Mouse (Mus musculus): ENCODE results near the gene Rnase12. TPM values are rescaled to one million over a fixed set of nuclear protein-coding genes. Genes with fewer than 3 reads are reported as not detected.
"Not testable (repeated sequence)": the region's sequence is repeated elsewhere in the genome, so short reads cannot be mapped to it uniquely, and the experiment has no call there.

The Rnase12 gene
- polyA plus RNA-seq, 1 experiment from 2014 or later: 0.55 TPM

GRCm38 (mm10) chr14:51027387-51028155, 29.9 kb downstream of the Rnase12 start:
- no peak for ATAC-seq
- no peaks in the 10 kb centered on the region for H3K36me3 ChIP-seq (ENCODE audit: insufficient read depth, low read length)

DNA sequence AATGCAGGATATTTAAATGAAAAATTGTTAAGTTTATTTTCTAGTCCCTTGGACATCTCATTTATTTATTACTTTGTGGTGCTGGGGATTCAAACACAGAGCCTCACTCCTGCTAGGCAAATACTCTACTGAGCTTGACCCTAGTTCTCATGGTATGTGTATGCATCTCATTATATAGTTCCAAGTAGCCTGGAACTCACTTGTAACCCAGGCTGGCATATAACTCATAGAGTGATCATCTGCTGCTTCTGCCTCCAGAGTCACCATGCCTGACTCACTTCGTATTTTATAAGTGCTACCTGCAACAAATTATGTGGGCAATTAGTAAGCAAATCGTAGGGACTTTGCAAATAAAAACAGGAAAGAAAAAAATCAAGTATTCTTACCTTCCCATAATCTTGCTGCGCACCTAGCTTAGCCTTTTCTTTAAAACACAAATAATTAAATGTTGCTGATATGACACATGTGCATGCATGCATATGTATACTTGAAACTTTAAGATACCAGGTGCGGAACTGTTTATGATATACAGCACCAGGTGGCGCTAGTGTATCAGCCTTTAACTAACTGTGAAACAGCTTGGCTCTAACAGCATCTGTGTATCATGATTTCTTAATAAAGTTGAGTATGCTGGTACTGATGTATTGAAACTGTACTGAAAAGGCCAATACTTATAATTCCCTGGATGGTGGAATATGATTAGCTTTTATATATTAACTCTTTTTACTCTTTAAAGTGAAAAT, 30.9 kb downstream of the Rnase12 start:
- H3K27me3 ChIP-seq (replicated peaks; ENCODE audit: insufficient read depth, low read length): no peaks in the 10 kb centered on the region
- no peak overlapping the region for H3K4me3 ChIP-seq (ENCODE audit: low read depth, low read length)
- H3K27ac ChIP-seq (ENCODE audit: low read length): no peak overlapping the region
- no peaks in the 10 kb centered on the region for H3K9me3 ChIP-seq (ENCODE audit: low read length)
- DNase-seq (ENCODE audit: low spot score) (peak; percentile 89), ATAC-seq (peak; percentile 74)
- no peak overlapping the region for H3K4me2 ChIP-seq (replicated peaks; ENCODE audit: low read depth, low read length)
- 37% methylated on average over 5 of the region's 5 CpGs for WGBS
- TF ChIP-seq CTCF (IDR thresholded peaks at IDR 0.05) (peak; percentile 92), EP300 (IDR thresholded peaks at IDR 0.05) (no peak; the same call in 1 of the 2 replicates)
- no peak overlapping the region for H3K9ac ChIP-seq (replicated peaks; ENCODE audit: low read depth)
- no peaks in the 10 kb centered on the region for H3K4me1 ChIP-seq (ENCODE audit: insufficient read depth, low read depth, low read length)
- H3K36me3 ChIP-seq (ENCODE audit: insufficient read depth, low read length): no peaks in the 10 kb centered on the region

More at GRCm38 (mm10) chr14:51027387-51028155, 29.9 kb downstream of the Rnase12 start:
- TF ChIP-seq CTCF (IDR thresholded peaks at IDR 0.05): no peak
- TF ChIP-seq EP300 (IDR thresholded peaks at IDR 0.05): no peak
- no peaks in the 10 kb centered on the region for H3K27me3 ChIP-seq (replicated peaks; ENCODE audit: insufficient read depth, low read length)
- DNase-seq (ENCODE audit: low spot score): no peak
- no peaks in the 10 kb centered on the region for H3K4me1 ChIP-seq (ENCODE audit: insufficient read depth, low read depth, low read length)
- H3K27ac ChIP-seq (ENCODE audit: low read length): no peak overlapping the region
- H3K9ac ChIP-seq (replicated peaks; ENCODE audit: low read depth): no peak overlapping the region
- 48% methylated on average over 3 of the region's 3 CpGs for WGBS
- no peak overlapping the region for H3K4me3 ChIP-seq (ENCODE audit: low read depth, low read length)
- no peak overlapping the region for H3K4me2 ChIP-seq (replicated peaks; ENCODE audit: low read depth, low read length)
- no peaks in the 10 kb centered on the region for H3K9me3 ChIP-seq (ENCODE audit: low read length)

DNA sequence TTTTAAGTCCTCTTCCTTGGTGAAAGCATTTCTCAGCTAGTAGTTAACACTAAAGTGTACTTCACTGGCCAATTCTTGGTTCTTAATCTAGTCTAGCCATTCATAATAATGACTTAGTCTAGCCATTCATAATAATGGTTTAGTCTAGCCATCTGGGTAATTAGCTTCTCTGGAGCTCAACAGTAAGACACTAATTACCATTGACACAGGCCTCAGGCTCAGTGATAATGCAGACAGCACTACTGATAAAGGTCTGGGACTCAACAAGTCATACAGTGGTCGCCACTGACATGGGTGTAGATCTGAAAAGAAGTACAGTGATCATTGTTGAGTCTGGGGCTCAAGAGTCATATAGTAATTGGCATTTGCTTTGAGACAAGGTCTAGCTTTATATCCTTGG, 32.6 kb downstream of the Rnase12 start:
- Histone ChIP-seq H3K9me3 (ENCODE audit: low read length) (no peaks in the 10 kb centered on the region), H3K27ac (ENCODE audit: low read length) (no peak overlapping the region), H3K4me1 (ENCODE audit: insufficient read depth, low read depth, low read length) (no peaks in the 10 kb centered on the region), H3K4me3 (ENCODE audit: low read depth, low read length) (no peak overlapping the region), H3K4me2 (replicated peaks; ENCODE audit: low read depth, low read length) (no peak overlapping the region), H3K36me3 (ENCODE audit: insufficient read depth, low read length) (no peaks in the 10 kb centered on the region), H3K27me3 (replicated peaks; ENCODE audit: insufficient read depth, low read length) (no peaks in the 10 kb centered on the region), H3K9ac (replicated peaks; ENCODE audit: low read depth) (no peak overlapping the region)
- WGBS: 84% methylated on average over 1 of the region's 1 CpGs
- DNase-seq (ENCODE audit: low spot score) (no peak), ATAC-seq (no peak)
- no peak for TF ChIP-seq EP300 (IDR thresholded peaks at IDR 0.05)
- no peak for TF ChIP-seq CTCF (IDR thresholded peaks at IDR 0.05)

DNA sequence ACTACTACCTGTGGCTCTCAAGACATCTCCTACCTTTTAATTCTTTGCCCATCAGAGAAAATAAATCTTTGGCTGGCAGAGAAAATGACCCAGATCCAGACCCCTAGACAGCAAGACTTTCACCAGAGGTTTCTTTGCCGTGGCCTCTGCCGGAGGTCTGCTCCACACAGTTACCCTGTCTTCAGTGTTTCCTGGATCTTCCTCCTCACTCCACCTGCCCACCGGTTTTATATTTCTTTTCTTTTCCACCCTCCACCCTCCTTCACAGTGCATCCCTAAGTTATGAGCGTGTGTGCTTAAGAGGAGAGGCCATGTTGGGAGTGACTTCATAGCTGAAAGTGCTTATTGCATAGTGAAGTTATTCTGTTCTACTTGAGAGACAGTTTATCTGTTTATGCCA, 34.0 kb downstream of the Rnase12 start:
- Histone ChIP-seq H3K4me3 (ENCODE audit: low read depth, low read length) (no peak overlapping the region), H3K27me3 (replicated peaks; ENCODE audit: insufficient read depth, low read length) (no peaks in the 10 kb centered on the region), H3K9me3 (ENCODE audit: low read length) (no peaks in the 10 kb centered on the region), H3K27ac (ENCODE audit: low read length) (no peak overlapping the region), H3K4me2 (replicated peaks; ENCODE audit: low read depth, low read length) (no peak overlapping the region), H3K4me1 (ENCODE audit: insufficient read depth, low read depth, low read length) (no peaks in the 10 kb centered on the region), H3K9ac (replicated peaks; ENCODE audit: low read depth) (no peak overlapping the region), H3K36me3 (ENCODE audit: insufficient read depth, low read length) (no peaks in the 10 kb centered on the region)
- ATAC-seq: no peak
- no peak for DNase-seq (ENCODE audit: low spot score)
- TF ChIP-seq CTCF (IDR thresholded peaks at IDR 0.05): no peak
- no peak for TF ChIP-seq EP300 (IDR thresholded peaks at IDR 0.05)
- 72% methylated on average over 4 of the region's 4 CpGs for WGBS

- TF ChIP-seq EP300 (IDR thresholded peaks at IDR 0.05): no peak
- no peak for TF ChIP-seq CTCF (IDR thresholded peaks at IDR 0.05)
- Histone ChIP-seq H3K4me3 (ENCODE audit: low read depth, low read length) (no peak overlapping the region), H3K9ac (replicated peaks; ENCODE audit: low read depth) (no peak overlapping the region), H3K27me3 (replicated peaks; ENCODE audit: insufficient read depth, low read length) (no peaks in the 10 kb centered on the region), H3K9me3 (ENCODE audit: low read length) (no peaks in the 10 kb centered on the region), H3K4me1 (ENCODE audit: insufficient read depth, low read depth, low read length) (no peaks in the 10 kb centered on the region), H3K27ac (ENCODE audit: low read length) (no peak overlapping the region), H3K4me2 (replicated peaks; ENCODE audit: low read depth, low read length) (no peak overlapping the region), H3K36me3 (ENCODE audit: insufficient read depth, low read length) (no peaks in the 10 kb centered on the region)
- DNase-seq (ENCODE audit: low spot score) (peak; percentile 49), ATAC-seq (no peak)
- 47% methylated on average over 3 of the region's 3 CpGs for WGBS
Measured at GRCm38 (mm10) chr14:51017256-51017655, 40.2 kb downstream of the Rnase12 start.

- no peaks in the 10 kb centered on the region for H3K9me3 ChIP-seq (ENCODE audit: low read length)
- H3K4me2 ChIP-seq (replicated peaks; ENCODE audit: low read depth, low read length): no peak overlapping the region
- no peaks in the 10 kb centered on the region for H3K4me1 ChIP-seq (ENCODE audit: insufficient read depth, low read depth, low read length)
- ATAC-seq (no peak), DNase-seq (ENCODE audit: low spot score) (no peak)
- H3K9ac ChIP-seq (replicated peaks; ENCODE audit: low read depth): no peak overlapping the region
- H3K27ac ChIP-seq (ENCODE audit: low read length): no peak overlapping the region
- TF ChIP-seq EP300 (IDR thresholded peaks at IDR 0.05): no peak
- TF ChIP-seq CTCF (IDR thresholded peaks at IDR 0.05): no peak
- H3K4me3 ChIP-seq (ENCODE audit: low read depth, low read length): no peak overlapping the region
- H3K27me3 ChIP-seq (replicated peaks; ENCODE audit: insufficient read depth, low read length): no peaks in the 10 kb centered on the region
- no peaks in the 10 kb centered on the region for H3K36me3 ChIP-seq (ENCODE audit: insufficient read depth, low read length)
Measured at GRCm38 (mm10) chr14:51015780-51016179, 41.7 kb downstream of the Rnase12 start.

DNA sequence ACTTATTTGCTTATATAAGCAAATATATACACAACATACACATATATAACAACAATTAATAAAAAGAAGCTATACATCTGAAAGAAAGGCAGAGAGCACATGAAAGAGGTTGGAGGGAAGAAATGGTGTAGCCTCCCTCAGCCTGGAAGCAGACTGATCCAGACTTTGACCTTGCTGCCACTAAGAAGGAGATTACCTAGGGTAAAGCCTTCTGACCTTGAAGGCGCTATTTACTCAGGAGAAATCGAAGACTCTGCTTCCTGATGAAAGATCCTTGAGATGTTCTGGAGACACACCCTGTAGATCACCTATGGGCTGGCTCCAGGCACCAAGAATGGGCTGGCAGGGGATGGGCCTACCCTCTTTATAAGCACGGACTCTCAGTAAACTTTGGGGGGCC, 42.7 kb downstream of the Rnase12 start:
- not testable (repeated sequence) for H3K4me1 ChIP-seq (ENCODE audit: insufficient read depth, low read depth, low read length); H3K9me3 ChIP-seq (ENCODE audit: low read length); ATAC-seq; H3K4me3 ChIP-seq (ENCODE audit: low read depth, low read length); DNase-seq (ENCODE audit: low spot score); H3K9ac ChIP-seq (replicated peaks; ENCODE audit: low read depth); H3K27me3 ChIP-seq (replicated peaks; ENCODE audit: insufficient read depth, low read length); H3K27ac ChIP-seq (ENCODE audit: low read length); H3K4me2 ChIP-seq (replicated peaks; ENCODE audit: low read depth, low read length); H3K36me3 ChIP-seq (ENCODE audit: insufficient read depth, low read length)
- WGBS: 74% methylated on average over 3 of the region's 3 CpGs

Measured in lung, postnatal 0 days (tissue).